Mouse (Mus musculus): ENCODE results near the gene Pms2.

DNA sequence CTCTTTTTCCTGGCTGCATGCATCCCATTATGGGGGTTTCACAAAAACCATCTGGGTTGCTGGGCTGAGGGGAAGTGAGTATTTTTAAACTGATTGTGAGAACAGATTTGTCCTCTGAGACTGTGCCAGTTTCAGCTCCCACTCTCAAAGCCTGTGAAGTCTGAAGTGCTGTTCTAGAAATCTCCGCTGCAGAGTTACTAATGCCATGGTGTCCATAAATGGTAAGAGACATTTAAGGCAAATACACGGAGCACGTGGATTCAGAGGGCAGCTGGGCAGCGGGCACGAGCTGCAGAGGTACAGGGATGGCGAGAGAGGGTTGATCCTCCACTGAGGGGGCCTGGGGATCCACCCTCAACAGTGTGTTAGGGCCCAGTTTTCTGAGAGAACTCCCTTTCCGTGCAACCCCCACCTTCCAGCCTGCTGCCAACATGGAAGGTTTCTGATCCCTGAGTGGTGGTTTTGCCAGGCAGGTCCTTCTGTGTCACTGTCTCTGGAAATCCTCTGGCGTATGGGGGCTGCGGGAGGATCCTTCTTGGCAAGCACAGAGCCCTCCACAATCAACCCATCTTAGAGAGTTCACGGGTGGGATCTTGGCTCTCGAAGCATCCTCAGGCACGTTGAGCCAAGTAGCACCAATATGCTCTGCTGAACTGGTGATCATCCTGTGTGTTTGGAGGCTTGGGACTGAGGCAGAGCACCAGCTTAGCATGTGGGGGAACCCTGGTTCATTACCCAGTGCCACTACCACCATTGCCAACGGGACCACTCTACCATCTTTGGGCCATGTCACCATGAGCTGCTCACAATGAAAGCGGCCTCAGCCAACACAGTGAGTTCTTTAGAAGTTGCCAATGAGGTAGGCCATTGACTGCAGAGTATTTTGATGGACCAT lies 33.7 kb downstream of the Pms2 start:
- TF ChIP-seq EP300 (IDR thresholded peaks at IDR 0.05; ENCODE audit: low read depth): no peak
- no peak for TF ChIP-seq CTCF (IDR thresholded peaks at IDR 0.05; ENCODE audit: low read depth)
